In genomic region chr6:117881997-117882396, GRCm38 (mm10) we compare ENCODE assay signal across 16 mouse cellular contexts. TPM values are rescaled to one million over a fixed set of nuclear protein-coding genes. Genes with fewer than 3 reads are reported as not detected.
DNase-seq lines count a peak whose midpoint lies in the region; ATAC-seq lines count a peak whose summit lies in the region.
"Had no signal": no experiment of that assay in that cellular context is flagged by ENCODE, and none has a peak within 500 bp of the region (broad histone marks: within the 10 kb centered on the region; RNA-seq: fewer than 3 reads in every experiment).

No protein-coding gene starts in this region.

- DNase-seq in lung, postnatal 4 days, result no peak
- DNase-seq in R1 (ENCODE audit: low read depth, low spot score), result peak; percentile 85
- peak; percentile 69 for DNase-seq in thymus, postnatal 0 days (ENCODE audit: low spot score)
- no peak for DNase-seq in cerebellum, adult 9-10 months
- DNase-seq in left cerebral cortex, adult 8-10 months (ENCODE audit: low spot score in 2 of 2), result no peak
- DNase-seq: adrenal gland, postnatal 14 days; cerebellum, adult 18-20 months; gastrocnemius, postnatal 14 days; heart, postnatal 14 days; lung, postnatal 14 days had no signal

- H3K36me3 ChIP-seq in lung, embryonic 16.5 days (ENCODE audit: control insufficient read depth, insufficient read depth, low read length), result no peaks in the 10 kb centered on the region
- H3K36me3 ChIP-seq in liver, embryonic 12.5 days, result no peaks in the 10 kb centered on the region
- no peaks in the 10 kb centered on the region for H3K36me3 ChIP-seq in forebrain, embryonic 13.5 days (ENCODE audit: poor library complexity, severe bottlenecking)
- H3K36me3 ChIP-seq: embryonic facial prominence, embryonic 13.5 days; forebrain, embryonic 15.5 days had no signal

- ATAC-seq in lung, embryonic 16.5 days (ENCODE audit: low read depth), result no peak
- ATAC-seq in liver, embryonic 12.5 days, result no peak
- ATAC-seq in forebrain, embryonic 13.5 days, result no peak
- ATAC-seq: forebrain, embryonic 15.5 days had no signal

- H3K4me1 ChIP-seq in lung, embryonic 16.5 days (replicated peaks; ENCODE audit: control insufficient read depth, insufficient read depth, low read length), result peaks cover 8% of the 10 kb centered on the region
- H3K4me1 ChIP-seq in liver, embryonic 12.5 days, result peaks cover 67% of the 10 kb centered on the region
- peaks cover 12% of the 10 kb centered on the region for H3K4me1 ChIP-seq in forebrain, embryonic 13.5 days

- no peaks in the 10 kb centered on the region for H3K9me3 ChIP-seq in lung, embryonic 16.5 days (ENCODE audit: control insufficient read depth, low read length)
- H3K9me3 ChIP-seq in liver, embryonic 12.5 days (replicated peaks), result no peaks in the 10 kb centered on the region
- H3K9me3 ChIP-seq in forebrain, embryonic 13.5 days (replicated peaks), result no peaks in the 10 kb centered on the region
- H3K9me3 ChIP-seq: embryonic facial prominence, embryonic 13.5 days; forebrain, embryonic 15.5 days had no signal

- 0 out of 2 replicates have a peak overlapping the region, but pooled peaks have one; percentile 12 for H3K27ac ChIP-seq in lung, embryonic 16.5 days (ENCODE audit: low read length)
- peak overlapping the region; percentile 100 for H3K27ac ChIP-seq in liver, embryonic 12.5 days
- H3K27ac ChIP-seq in forebrain, embryonic 13.5 days, result no peak overlapping the region
- H3K27ac ChIP-seq: embryonic facial prominence, embryonic 13.5 days; forebrain, embryonic 15.5 days had no signal

- 56% methylated on average over 7 of the region's 7 CpGs for WGBS in lung, embryonic 16.5 days
- WGBS in liver, embryonic 12.5 days (ENCODE audit: insufficient replicate concordance), result 24% methylated on average over 7 of the region's 7 CpGs
- WGBS in forebrain, embryonic 13.5 days, result 82% methylated on average over 7 of the region's 7 CpGs

- no peak overlapping the region for H3K4me3 ChIP-seq in lung, embryonic 16.5 days (ENCODE audit: low read length)
- H3K4me3 ChIP-seq in liver, embryonic 12.5 days, result no peak overlapping the region
- H3K4me3 ChIP-seq in forebrain, embryonic 13.5 days, result no peak overlapping the region
- H3K4me3 ChIP-seq: embryonic facial prominence, embryonic 13.5 days; forebrain, embryonic 15.5 days had no signal

- H3K4me2 ChIP-seq in lung, embryonic 16.5 days (ENCODE audit: low read depth, low read length), result no peak overlapping the region
- peak overlapping the region; percentile 32 for H3K4me2 ChIP-seq in liver, embryonic 12.5 days
- H3K4me2 ChIP-seq in forebrain, embryonic 13.5 days, result no peak overlapping the region
- H3K4me2 ChIP-seq: embryonic facial prominence, embryonic 13.5 days; forebrain, embryonic 15.5 days had no signal

- no peak overlapping the region for H3K9ac ChIP-seq in lung, embryonic 16.5 days (ENCODE audit: low read length)
- peak overlapping the region; percentile 39; the same call in 1 of the 2 replicates for H3K9ac ChIP-seq in liver, embryonic 12.5 days
- H3K9ac ChIP-seq in forebrain, embryonic 13.5 days, result no peak overlapping the region
- H3K9ac ChIP-seq: embryonic facial prominence, embryonic 13.5 days; forebrain, embryonic 15.5 days had no signal

- no peaks in the 10 kb centered on the region for H3K27me3 ChIP-seq in lung, embryonic 16.5 days (ENCODE audit: control insufficient read depth, insufficient read depth, low read depth, low read length)
- H3K27me3 ChIP-seq in liver, embryonic 12.5 days (replicated peaks), result no peaks in the 10 kb centered on the region
- H3K27me3 ChIP-seq in forebrain, embryonic 13.5 days, result no peaks in the 10 kb centered on the region
- H3K27me3 ChIP-seq: embryonic facial prominence, embryonic 13.5 days; forebrain, embryonic 15.5 days had no signal

RNA-seq across cellular contexts. Expression of gene Hnrnpf, which starts 18.1 kb away (rescaled TPM):
- polyA plus RNA-seq in lung, embryonic 16.5 days (2015; fragmentation: Nextera tagmentation; extraction: Ambion mirVana), result 702 and 720 TPM in 2 replicates
- polyA plus RNA-seq in liver, embryonic 12.5 days (2016; fragmentation: Nextera tagmentation; extraction: Ambion mirVana), result 702 and 711 TPM in 2 replicates
- 1,040 and 1,096 TPM in 2 replicates for polyA plus RNA-seq in thymus, postnatal 0 days (2015; fragmentation: Nextera tagmentation; extraction: Ambion mirVana)
- 100 to 1,000 TPM; 125 to 143 (median 139) TPM for total RNA-seq in left cerebral cortex, adult 8-10 months (2022)
- 514 and 545 TPM in 2 replicates for polyA plus RNA-seq in forebrain, embryonic 13.5 days (2015; fragmentation: Nextera tagmentation; extraction: Ambion mirVana)

RNA-seq across cellular contexts. Expression of gene Zfp239, which starts 20.1 kb away (rescaled TPM):
- polyA plus RNA-seq in lung, embryonic 16.5 days (2015; fragmentation: Nextera tagmentation; extraction: Ambion mirVana), result 5.9 and 7.5 TPM in 2 replicates
- polyA plus RNA-seq in liver, embryonic 12.5 days (2016; fragmentation: Nextera tagmentation; extraction: Ambion mirVana), result 4.7 and 5.6 TPM in 2 replicates
- polyA plus RNA-seq in thymus, postnatal 0 days (2015; fragmentation: Nextera tagmentation; extraction: Ambion mirVana), result 6.3 and 7.0 TPM in 2 replicates
- total RNA-seq in left cerebral cortex, adult 8-10 months (2022), result 10 to 100 TPM; 42.8 to 60.5 (median 48.2) TPM
- polyA plus RNA-seq in forebrain, embryonic 13.5 days (2015; fragmentation: Nextera tagmentation; extraction: Ambion mirVana), result 15.1 and 17.1 TPM in 2 replicates

RNA-seq across cellular contexts. Expression of gene Zfp637, which starts 41.0 kb away (rescaled TPM):
- 132 TPM in 2 replicates for polyA plus RNA-seq in lung, embryonic 16.5 days (2015; fragmentation: Nextera tagmentation; extraction: Ambion mirVana)
- polyA plus RNA-seq in liver, embryonic 12.5 days (2016; fragmentation: Nextera tagmentation; extraction: Ambion mirVana), result 40.4 and 48.6 TPM in 2 replicates
- polyA plus RNA-seq in thymus, postnatal 0 days (2015; fragmentation: Nextera tagmentation; extraction: Ambion mirVana), result 74.3 and 80.9 TPM in 2 replicates
- total RNA-seq in left cerebral cortex, adult 8-10 months (2022), result 10 to 100 TPM; 54.4 to 62.8 (median 57.6) TPM
- 185 and 192 TPM in 2 replicates for polyA plus RNA-seq in forebrain, embryonic 13.5 days (2015; fragmentation: Nextera tagmentation; extraction: Ambion mirVana)

RNA-seq across cellular contexts. Expression of gene Fxyd4, which starts 55.5 kb away (rescaled TPM):
- 6.1 and 6.6 TPM in 2 replicates for polyA plus RNA-seq in lung, embryonic 16.5 days (2015; fragmentation: Nextera tagmentation; extraction: Ambion mirVana)
- polyA plus RNA-seq in liver, embryonic 12.5 days (2016; fragmentation: Nextera tagmentation; extraction: Ambion mirVana), result 0.72 and 0.73 TPM in 2 replicates
- 2.3 TPM in 2 replicates for polyA plus RNA-seq in thymus, postnatal 0 days (2015; fragmentation: Nextera tagmentation; extraction: Ambion mirVana)
- not detected for total RNA-seq in left cerebral cortex, adult 8-10 months (2022)
- 3.0 and 4.1 TPM in 2 replicates for polyA plus RNA-seq in forebrain, embryonic 13.5 days (2015; fragmentation: Nextera tagmentation; extraction: Ambion mirVana)
- total RNA-seq: adrenal gland, postnatal 14 days; gastrocnemius, postnatal 14 days; heart, postnatal 14 days; left cerebral cortex, postnatal 36 days had no signal

Comparison
In these comparisons a context has a peak if more than half of its experiments do, and no peak if none do; other contexts are left out.
1. DNase-seq: peak in R1 (single experiment) and thymus, postnatal 0 days (single experiment); none in lung, postnatal 4 days (0 of 2), cerebellum, adult 9-10 months (single experiment) and left cerebral cortex, adult 8-10 months (0 of 2).